Mouse (Mus musculus) right cerebral cortex, postnatal 25 days (tissue): ENCODE measurements around the gene Fam193b.
"Not testable (repeated sequence)": the region's sequence is repeated elsewhere in the genome, so short reads cannot be mapped to it uniquely, and the experiment has no call there.

Experiments
- DNase-seq: peaks from one replicate; pipeline ENCODE4 v3.0.0; 2022

The Fam193b gene

DNA sequence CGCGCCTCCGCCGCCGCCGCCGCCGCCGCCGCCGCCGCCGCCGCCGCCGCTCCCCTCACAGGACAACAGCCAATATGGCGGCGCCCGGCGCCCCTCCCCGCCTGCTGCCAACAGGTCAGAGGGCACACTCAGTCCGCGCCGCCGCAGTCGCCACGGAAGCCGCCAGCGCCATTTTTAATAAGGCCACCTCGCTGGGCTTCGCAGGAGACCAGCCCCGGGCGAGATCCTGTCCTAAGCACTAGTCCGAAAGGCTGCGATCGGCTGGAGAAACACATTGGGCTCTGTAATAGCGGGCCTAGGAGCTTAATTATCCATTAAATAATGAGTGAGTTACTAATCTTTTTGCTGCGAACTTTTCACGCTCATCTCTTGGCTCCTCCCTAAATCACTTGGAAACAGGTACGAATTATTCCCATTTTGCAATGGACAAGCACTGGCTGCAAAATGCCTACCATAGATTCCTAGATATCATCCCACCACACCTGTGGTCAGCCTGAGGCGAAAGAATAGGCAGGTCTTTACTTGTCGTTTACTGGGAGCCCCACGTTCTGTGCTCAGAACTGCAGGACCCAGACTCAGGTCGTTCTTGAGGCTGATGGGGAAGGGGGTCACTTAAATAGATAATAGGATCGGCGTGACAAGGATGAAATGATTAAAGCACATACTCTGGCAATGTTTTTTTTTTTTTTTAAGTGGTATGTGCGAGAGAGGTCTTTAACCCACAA lies at the start of gene Fam193b:
Gene Fam193b, minus strand, starts transcription at position 94 of the 725 bp plus-strand sequence.
- peak; percentile 91 for DNase-seq

DNA sequence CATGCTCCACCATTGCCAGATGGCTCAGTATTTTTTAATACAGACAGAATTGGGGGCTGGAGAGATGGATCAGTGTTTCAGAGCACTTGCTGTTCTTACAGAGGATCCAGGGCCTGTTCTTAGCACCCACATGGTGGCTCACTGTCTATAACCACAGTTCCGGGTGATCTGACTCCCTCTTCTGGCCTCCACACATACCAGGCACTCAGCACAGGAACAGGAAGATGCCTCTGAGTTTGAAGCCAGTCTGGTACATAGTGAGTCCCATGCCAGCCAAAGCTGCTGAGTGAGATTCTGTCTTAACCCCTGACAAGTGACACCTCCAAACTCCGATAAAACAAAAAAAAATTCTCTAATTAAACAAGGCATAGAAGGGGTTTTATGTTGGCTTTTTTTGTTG lies 49.4 kb upstream of the Fam193b start:
- DNase-seq: no peak

GRCm38 (mm10) chr13:55619328-55619727 lies 48.4 kb upstream of the Fam193b start:
- DNase-seq: no peak

DNA sequence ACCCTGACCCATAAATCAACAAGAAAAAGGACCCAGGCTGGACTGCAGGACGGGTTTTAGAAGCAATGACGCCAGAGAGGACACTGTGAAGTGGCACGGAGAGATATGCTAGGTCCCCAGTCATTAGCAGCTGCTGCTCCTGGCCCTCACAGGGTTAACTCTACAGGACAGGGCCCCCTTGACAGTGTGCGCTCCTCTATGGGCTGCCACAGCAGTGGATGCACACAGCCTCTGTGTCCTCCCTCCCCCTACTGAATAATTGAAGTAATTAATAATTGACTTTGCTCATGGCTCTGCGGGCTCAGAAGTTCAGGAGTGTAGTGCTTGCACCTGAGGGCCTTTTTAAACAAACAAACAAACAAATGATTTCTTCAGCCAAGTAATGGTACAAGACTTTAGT lies 42.6 kb upstream of the Fam193b start:
- no peak for DNase-seq

- no peak for DNase-seq
These were observed 41.1 kb upstream of the Fam193b start for GRCm38 (mm10) chr13:55611996-55612395.

DNA sequence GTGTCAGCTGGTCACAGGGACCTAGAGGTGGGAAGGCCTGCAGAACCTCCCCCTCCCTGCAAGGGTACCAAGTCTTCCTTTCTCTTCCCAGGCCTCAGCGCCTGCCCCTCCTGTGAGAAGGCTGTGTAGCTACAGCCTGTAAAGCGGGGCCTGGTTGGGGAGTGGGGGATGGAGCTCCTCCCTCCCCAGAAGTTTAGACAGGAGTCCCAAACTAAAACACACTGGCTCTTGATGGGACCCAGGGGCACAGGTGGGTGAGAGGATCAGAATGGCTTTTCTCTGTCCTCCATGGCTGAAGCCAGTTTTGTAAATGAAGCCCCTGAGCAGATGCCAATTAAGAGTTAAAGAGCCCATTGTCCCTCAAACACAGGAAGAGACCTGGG lies 36.7 kb upstream of the Fam193b start:
- no peak for DNase-seq

DNA sequence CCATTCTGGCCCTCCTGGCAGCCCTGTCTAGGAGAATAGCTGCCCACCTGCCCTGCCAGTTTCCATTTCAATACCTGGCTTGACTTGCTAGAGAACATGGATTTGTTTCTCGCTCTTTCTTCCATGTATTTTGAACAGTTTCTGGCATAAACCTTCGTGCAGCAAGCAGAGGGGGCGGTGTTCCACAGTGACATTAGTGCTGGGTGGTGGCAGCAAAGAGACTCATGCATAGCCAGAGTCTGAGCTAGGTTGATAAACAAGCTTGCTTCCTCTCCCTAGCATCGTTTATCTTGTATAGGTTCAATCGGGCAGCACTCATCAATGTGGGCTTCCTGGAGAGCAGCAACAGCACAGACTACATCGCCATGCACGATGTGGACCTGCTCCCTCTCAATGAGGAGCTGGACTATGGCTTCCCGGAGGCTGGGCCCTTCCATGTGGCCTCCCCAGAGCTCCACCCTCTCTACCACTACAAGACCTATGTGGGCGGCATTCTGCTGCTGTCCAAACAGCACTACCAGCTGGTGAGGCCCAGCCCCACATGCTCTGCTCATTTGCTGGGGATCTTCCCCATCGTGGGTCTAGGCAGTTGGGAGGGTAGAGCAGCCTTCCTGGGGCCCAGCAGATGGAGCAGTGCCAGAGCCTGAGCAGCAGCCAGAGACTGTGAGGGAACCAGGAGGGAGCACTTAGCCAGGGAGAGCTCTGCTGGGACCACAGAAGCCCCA lies 36.1 kb upstream of the Fam193b start:
- no peak for DNase-seq

GRCm38 (mm10) chr13:55604606-55605005 lies 33.7 kb upstream of the Fam193b start:
- no peak for DNase-seq

- peak; percentile 69 for DNase-seq
These were observed 30.7 kb upstream of the Fam193b start for GRCm38 (mm10) chr13:55601611-55602010.

DNA sequence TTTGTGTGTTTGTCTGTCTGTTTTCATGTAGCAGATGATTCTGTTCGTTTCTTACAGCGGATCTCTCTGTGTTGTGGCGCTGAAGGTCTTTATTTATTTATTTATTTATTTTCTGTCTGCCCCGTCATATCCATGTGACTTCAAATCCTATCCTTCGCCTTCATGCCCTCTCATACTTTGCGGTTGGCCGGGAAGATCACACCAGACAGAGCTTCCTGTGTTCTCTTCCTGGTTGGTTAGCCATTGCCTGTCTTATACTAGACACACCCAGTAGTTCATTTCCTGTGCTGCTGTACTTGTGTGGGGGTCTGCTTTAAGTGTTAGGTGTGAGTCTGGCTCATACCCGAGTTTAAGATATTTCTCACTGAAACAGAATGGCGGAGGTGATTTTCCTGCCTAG lies 29.7 kb upstream of the Fam193b start:
- no peak for DNase-seq

DNA sequence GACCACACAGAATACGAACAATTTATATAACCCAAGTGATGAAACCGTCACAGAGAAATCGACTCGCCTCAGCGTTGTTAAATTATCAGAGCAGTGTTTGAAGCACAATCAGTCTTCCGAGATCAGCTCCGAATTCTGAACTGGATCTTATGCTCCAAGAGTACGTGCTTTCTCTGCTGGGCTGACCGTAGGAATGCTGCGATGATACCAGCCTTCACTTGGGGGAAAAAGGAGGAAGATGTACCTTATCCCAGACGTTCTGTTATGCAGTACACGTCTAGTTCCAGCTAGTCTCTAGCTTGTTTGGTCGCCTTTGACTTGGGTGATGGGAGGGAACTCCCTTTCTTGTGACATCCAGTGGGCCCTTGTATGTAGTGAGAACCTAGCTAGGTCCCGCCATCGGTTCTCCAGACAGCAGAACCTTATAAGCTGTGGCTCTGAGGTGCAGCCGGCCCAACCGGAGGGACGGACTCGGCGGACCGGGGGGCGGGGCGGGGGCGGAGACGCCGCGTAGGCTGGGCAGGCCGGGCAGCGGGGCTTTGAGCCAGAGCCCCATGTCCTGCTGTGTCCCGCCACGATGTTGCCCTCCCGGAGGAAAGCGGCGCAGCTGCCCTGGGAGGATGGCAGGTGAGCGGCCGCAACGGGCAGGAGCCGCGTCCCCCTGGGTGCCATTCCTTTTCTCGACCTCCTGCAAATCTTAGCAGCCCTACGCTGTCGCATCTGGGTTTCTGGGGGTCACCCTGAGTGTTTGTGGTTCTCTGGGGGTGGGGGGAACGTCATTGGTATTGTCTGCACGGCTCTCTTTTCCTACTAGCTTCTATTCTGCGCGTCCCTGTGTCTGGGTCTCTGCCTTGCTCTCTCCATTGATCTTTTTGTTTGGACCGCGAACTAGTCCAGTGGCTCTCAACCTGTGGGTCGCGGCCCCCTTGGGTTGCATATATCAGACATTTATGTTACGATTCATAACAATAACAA lies 28.9 kb upstream of the Fam193b start, which contains the start of gene B4galt7:
Gene B4galt7, plus strand, starts transcription at position 331 of the 975 bp plus-strand sequence.
- peak; percentile 85 for DNase-seq

DNA sequence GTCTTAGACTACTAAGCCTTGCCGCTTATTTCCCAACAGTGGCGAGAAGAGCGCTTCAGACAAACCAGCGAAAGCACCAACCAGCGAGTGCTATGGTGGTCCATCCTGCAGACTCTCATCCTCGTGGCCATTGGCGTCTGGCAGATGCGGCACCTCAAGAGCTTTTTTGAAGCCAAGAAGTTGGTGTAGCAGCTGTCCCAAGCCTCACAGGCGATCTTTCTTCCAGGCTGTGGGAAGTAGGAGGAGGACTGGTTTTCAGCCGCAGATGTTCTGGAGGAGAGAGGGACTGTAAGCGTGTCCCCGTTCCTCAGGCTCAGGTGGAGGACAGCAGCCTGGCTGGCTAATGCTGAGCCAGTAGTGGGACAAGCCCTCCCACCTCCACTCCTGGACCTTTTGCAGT lies 25.9 kb upstream of the Fam193b start:
- no peak for DNase-seq

DNA sequence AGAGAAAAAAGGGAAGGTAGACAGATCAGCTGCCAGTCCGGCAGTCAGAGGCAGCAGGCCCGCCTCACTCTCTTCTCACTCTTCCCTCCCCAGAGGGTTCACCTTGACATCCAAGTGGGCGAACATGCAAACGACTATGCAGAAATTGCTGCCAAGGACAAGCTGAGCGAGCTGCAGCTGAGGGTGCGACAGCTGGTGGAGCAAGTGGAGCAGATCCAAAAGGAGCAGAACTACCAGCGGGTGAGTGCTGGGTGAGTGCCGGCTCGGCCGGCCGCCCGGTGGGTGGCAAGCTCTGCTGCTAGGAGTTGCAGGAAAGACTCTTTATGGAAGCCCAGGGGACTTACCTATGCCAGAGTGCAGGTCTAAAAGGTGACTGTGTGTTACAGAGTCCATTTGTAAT lies 24.5 kb upstream of the Fam193b start:
- peak; percentile 66 for DNase-seq

DNA sequence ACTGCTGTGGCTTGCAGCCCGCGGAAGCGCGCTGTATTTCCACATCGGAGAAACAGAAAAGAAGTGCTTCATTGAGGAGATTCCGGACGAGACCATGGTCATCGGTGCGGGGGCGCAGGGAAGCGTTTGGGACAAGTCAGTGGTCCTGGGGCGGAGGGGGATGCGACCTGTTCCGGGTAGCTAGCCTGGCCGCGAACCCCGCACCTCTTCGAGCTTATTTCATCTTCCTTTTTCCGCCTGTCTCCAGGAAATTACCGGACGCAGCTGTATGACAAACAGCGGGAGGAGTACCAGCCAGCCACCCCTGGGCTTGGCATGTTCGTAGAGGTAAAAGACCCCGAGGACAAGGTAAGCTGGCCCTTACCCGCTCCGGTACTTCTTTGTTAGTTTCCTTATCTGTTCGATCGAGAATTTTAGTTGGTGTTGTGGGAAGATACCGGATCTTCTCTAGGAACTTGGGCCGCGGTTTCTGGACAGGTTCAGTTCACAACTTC lies 22.4 kb upstream of the Fam193b start:
- no peak for DNase-seq

GRCm38 (mm10) chr13:55592512-55593253 lies 21.8 kb upstream of the Fam193b start:
- peak; percentile 98 for DNase-seq

DNA sequence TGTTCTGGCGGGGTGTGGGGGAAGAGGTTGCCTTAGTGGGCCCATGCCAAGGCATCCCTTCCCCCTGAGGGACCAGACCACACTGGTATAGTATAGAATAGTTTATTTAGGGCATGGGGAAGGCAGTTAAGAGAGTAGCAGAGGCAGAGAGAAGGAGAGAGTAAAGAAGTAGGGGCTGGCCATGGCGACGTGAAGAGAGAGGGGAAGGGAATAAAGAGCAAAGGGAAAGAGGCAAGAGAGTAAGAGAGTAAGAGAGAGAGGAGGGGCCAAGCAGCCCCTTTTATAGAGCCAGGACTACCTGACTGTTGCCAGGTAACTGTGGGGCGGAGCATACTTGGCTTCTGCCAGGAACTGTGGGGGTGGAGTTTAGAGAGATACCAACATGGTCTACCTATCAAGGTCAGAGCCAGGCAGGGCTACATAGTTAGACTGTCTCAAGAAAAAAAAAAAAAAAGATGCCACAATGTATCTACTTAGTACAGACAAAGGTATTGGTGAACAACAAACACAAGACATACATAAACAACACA lies 21.1 kb upstream of the Fam193b start:
- no peak for DNase-seq

- no peak for DNase-seq
These were observed 7.2 kb upstream of the Fam193b start for GRCm38 (mm10) chr13:55578086-55578485.

DNA sequence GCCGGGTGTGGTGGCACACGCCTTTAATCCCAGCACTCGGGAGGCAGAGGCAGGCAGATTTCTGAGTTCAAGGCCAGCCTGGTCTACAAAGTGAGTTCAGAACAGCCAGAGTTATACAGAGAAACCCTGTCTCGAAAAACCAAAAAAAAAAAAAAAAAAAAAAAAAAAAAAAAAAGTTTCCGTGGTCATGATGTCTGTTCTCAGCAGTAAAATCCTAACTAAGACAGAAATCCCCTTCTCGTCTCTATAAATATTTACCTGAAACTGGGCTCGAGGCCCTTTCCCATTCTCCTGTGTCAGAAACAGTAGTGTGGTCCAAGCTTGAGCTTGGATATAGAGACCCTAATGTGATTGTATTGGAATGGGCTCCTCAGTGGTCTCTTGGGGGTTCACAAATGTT lies 6.0 kb upstream of the Fam193b start:
- not testable (repeated sequence) for DNase-seq

- no peak for DNase-seq
These were observed 5.0 kb upstream of the Fam193b start for GRCm38 (mm10) chr13:55575932-55576331.

DNA sequence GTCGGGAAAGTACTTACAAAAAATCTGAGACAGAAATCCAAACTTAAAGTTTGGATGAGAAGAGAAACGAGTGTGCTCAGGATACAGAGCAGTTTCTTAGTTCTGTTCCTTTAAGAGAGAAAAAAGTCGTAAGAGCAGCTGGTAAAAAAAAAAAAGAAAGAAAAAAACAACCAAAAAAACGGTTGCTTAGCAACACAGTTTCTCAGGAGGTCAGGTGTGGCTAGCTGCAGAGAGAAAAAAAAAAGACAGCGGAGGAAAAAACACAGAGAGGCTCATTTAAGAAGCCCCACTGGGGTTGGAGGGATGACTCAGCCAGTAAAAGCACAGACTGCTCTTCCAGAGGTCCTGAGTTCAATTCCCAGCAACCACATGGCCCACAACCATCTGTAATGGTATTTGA lies 3.4 kb upstream of the Fam193b start:
- DNase-seq: no peak

DNA sequence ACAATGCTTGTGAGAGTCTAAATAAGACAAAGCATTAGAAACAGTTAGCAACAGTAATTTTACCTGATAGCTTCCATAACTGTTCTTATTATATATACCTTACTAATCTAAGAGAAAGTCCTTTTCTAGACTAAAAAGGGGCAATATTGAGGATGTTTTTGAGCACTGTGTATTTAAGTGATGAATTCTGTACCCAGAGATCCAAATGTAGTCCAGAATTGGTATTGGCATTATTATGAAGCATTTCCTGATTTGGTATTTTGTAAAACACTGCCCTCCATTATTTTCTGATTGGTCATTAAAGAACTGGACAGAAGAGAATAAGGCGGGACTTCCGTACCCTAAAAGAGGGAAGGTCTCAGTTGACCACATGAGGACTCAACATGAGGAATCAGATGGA lies 2.5 kb upstream of the Fam193b start, which contains the start of gene Tmed9:
Gene Tmed9, plus strand, starts transcription at position 301 of the 400 bp plus-strand sequence.
- no peak for DNase-seq

DNA sequence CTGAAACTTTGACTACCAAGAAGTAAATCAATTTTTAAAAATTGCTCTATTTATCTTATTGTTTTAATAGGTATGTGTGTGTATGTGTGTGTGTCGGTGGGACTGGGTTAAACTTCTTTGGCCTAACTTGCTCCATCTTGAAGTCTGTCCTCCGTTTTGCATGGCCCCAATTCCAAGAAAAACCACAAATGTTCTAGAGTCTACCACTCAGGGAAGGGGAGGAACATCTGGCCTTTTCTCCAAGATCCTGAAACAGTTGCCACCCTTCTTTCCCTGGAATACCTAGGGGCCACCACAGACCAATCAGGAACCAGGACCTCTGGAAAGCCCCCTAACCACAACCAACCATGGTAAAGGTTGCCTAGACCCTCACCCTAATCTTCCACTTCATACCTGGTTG lies 1.1 kb upstream of the Fam193b start:
- no peak for DNase-seq
